Mouse (Mus musculus) liver, postnatal 0 days (tissue): ENCODE measurements around the gene Timmdc1.

Source experiments
- CTCF ChIP-seq: sonication (generic); IDR thresholded peaks from 2 replicates; pipeline ENCODE4 v1.5.1; 2016; ENCODE audit warnings: antibody characterized with exemption, low read depth
- EP300 ChIP-seq: IDR thresholded peaks from 2 replicates; pipeline ENCODE4 v1.6.1; 2016; ENCODE audit warnings: antibody characterized with exemption, low read depth, mild to moderate bottlenecking

DNA sequence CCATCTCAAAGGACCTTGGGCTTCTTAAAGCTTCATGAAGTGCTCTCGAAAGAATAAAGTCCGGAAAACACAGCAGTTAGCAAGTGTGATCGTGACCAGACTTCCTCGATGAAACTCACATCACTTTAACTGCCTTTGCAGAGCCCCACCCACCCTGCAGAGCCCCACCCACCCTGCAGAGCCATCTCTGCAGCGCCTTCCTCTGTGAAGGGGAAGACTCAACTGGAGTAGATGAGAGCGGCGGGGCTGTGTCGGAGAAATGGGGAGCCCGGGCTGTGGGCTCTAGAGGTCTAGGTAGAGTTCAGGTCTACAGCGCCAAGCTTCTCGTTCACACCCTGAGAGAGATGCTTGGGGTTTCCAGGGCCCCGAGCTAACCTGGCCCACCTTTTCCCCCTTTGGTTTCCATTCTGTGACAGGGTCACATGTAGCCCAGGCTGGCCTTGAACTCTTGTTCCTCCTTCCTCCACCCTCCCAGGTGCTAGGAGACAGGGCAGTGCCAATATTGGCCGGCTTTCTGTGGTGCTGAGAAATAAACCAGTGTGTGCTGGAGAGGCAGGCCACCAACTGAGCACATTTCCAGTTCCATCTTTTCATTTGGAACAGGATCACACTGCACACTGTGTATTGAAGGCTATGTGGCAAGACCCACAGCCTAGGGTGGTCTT, 16.4 kb upstream of the Timmdc1 start:
- no peak for TF ChIP-seq CTCF
- TF ChIP-seq EP300: no peak
